Mouse (Mus musculus) kidney, adult 2 months (tissue): ENCODE measurements around the gene Ccnc.

Experiments used
- CTCF ChIP-seq: fragments of 200-500 bp; conservative IDR thresholded peaks from 2 replicates; pipeline ENCODE4 v1.5.1; 2011; ENCODE audit warnings: low read depth, mild to moderate bottlenecking, control low read depth, low read length, moderate library complexity, mixed read lengths; ENCODE audit not compliant: insufficient read depth, insufficient read length
- POLR2A ChIP-seq: fragments of 200-500 bp; IDR thresholded peaks from one replicate; pipeline ENCODE4 v1.6.1; 2011; ENCODE audit warnings: low read depth, low read length, control low read depth

- TF ChIP-seq CTCF (0 out of 2 replicates have a peak, but pooled peaks have one; percentile 15), POLR2A (no peak)
Observed at GRCm38 (mm10) chr4:21758860-21759259, 31.4 kb downstream of the Ccnc start.
